Mouse (Mus musculus): ENCODE measurements around the gene Adgrl2.

The Adgrl2 gene

DNA sequence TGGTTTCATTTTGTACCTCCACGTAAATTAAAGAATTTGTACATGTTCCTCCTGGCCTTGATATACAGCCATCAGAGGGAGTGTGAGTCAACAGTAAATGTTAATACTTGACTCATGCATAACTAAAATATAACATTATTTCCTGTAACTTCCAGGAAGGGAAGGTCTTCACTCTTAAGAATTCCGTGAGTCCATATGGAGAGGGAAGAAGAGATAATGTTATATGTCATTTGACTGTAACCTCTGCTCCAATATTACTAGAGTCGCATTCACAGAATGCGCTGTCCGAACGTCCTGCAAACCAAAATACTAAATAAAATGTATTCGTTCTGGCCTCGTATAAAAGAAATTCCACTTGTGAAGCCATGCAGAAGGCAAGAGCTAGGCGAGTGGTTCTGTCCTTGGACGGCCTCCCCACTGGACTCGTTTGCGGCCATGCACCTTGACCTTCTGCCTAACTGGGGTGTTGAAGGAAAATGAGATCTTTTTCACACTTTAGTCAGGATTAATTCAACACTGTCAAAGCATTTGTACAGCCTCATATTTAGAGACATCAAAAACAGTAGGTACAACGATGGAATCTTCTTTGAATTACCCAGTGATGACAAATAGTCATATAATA is 68.3 kb downstream of the Adgrl2 start:
- in situ Hi-C loops (cut with MboI, MseI): no loop called here

DNA sequence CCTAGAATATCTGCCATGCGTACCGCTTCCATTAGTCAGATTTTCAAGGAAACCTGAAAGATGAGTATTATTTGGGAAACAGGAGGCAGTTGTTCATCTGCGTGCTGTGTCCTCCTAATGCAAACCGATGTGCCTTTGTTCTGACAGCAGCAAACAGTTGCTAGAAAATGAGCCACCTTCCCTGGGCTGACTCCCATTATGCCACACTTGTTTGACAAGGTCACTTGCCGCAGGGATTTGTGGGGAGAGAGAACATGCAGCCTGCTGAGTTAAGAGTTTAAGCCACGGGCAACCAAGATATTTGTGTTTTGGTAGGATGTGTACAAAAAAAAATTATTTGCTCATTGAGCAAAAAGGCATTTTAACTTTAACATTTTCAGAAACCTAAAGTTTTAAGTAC is 69.5 kb downstream of the Adgrl2 start:
- in situ Hi-C loops (cut with MboI, MseI): no loop called here

DNA sequence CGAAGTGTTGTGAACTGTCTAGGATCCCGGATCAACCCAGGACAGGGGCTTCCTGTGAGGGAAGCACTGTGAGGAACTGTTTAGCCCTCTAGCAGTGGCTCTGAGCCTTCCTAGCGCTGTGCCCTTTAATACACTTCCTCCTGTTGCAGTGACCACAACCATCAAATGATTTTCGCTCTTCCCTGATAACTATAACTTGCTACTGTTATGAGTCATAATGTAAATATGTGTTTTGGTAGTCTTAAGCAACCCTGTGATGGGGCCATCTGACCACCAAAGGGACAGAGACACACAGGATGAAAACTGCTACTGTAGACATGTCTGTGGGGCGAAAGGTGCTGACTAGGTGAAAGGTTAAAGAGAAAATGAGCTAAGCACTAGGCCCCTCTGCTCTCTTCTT is 71.9 kb downstream of the Adgrl2 start:
- in situ Hi-C loops (cut with MboI, MseI): no loop called here

DNA sequence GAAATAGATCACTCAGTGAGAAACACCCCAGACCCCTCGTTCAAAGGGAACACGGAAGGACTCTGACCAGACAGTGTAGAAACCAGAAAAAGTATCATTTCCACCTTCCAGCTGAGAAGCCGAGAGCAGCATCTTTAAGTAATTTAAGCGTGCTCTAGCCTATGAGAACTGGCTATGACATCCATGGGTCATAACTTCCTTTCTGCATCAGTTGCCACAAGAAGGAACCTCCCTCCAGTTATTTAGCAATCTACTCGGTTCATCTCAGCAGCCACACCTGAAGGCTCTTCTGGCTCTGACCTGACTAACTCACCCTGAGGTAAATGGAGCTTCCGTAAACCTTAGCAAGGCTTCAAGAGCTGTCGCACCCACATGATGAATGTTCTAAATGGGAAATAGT is 72.5 kb downstream of the Adgrl2 start:
- in situ Hi-C loops (cut with MboI, MseI): no loop called here

DNA sequence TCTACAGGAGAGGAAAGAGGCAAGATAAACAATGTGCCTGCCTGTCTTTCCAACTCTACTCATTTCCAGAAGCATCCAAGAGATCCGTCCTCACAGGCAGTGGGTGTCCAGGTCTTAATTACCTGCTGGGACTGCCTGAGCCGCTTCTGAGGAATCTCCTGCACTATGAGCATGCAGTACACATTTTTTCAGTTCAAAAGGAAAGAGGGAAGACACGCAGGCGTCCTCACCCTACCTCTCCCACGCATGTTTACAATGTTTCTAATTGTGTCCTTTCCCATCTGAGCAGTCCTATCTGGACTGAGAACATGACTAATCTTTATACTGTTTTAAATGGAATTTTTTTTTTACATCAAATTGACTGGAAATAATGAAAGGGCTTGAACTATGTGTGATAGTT is 74.1 kb downstream of the Adgrl2 start:
- in situ Hi-C loops (cut with MboI, MseI): no loop called here

DNA sequence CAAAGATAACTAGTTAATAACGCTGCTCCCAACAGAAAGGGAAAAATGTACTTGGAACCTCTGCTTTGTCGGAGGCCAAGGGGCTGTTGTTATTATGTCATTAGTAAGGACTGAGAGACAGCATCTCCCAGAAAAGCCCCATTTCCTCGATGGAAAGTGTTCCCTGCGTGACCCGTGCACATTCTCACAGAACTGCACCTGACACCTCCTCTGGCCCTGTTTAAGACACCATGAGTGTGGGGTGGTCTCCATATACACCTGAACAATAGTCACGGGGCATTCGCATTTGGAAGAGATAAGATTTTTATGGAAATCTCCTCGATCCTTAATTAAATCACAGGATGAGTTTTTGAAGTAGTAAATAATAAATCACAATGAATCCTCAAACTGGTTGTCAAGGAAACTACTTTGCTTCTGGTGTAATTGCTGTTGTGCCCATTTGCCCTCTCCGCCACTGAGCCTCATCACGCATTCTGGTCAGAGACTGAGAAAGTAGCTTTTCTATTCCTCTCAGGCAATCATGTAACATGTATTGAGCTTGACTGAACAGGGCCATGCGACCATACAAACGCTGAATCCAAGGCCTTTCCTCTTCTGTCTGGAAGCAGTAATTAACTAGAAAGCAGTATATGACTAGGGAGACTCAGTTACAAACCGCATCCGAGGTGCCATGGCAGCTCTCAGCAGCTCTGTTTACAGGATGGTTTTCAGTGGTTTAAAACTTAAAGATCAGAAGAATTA is 77.2 kb downstream of the Adgrl2 start:
- in situ Hi-C loops (cut with MboI, MseI): no loop called here

- in situ Hi-C loops (cut with MboI, MseI): no loop called here
Measured at GRCm38 (mm10) chr3:148912536-148912935, 77.8 kb downstream of the Adgrl2 start.

DNA sequence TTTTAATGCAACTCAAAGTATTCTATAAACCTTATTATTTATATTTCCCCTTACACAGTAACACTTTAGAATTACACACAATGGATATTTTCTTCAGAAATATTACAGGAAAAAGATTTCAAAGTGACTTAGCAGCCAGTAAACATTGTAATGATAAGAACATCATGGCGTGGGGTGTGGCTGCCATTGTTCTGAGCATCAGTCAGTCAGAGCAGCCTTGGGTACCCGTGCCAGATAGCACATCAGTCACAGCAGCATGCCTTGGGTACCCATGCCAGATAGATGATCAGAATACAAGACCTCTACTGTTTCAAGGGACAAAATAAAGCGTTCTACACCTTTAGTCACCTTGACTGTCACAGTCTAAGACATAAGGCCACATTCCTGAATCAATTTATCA is 82.5 kb downstream of the Adgrl2 start:
- in situ Hi-C loops (cut with MboI, MseI): no loop called here

GRCm38 (mm10) chr3:148907024-148907778 is 83.2 kb downstream of the Adgrl2 start:
- in situ Hi-C loops (cut with MboI, MseI): no loop called here

- in situ Hi-C loops (cut with MboI, MseI): no loop called here
Measured at GRCm38 (mm10) chr3:148905906-148906779, 84.2 kb downstream of the Adgrl2 start.

DNA sequence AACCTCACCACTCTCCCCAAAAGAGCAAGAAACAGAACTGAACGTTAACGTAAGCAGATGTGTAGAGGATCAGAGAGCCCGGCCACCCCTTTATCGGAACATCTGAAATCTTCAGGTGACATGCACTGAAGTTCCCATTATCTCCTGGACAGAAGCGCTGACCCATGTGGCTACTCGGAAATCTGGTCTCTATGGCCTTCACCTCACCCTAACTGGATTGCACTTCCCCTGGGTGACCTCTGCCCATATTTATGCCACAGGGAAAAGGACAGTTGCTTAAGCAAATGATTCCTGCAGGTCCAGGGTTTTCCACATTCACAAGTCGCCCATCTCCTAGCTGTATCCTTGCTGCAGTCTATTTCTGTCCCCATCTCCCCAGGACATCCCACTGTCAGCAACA is 84.9 kb downstream of the Adgrl2 start:
- in situ Hi-C loops (cut with MboI, MseI): no loop called here

GRCm38 (mm10) chr3:148899857-148900256 is 90.5 kb downstream of the Adgrl2 start:
- in situ Hi-C loops (cut with MboI, MseI): no loop called here

GRCm38 (mm10) chr3:148899416-148899815 is 90.9 kb downstream of the Adgrl2 start:
- in situ Hi-C loops (cut with MboI, MseI): no loop called here

GRCm38 (mm10) chr3:148898535-148899250 is 91.7 kb downstream of the Adgrl2 start:
- in situ Hi-C loops (cut with MboI, MseI): no loop called here

DNA sequence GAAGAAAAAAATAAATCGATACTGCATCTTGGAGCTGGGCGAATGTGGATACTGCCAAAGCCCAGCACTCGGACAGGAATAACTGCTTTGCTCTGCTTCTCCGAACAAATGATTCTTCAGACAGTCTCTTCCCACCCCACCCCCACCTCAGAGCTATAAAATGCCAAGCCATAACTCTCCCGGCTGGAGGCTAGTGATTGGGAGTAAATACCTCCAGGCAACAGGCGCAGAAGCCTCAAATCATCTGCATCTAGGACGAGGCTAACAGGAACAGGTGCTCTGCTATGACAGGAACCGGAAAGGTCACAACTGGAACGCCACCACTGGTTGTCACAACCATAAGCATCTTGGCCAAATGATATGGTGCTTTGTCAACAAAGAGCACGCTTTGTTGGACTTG is 94.1 kb downstream of the Adgrl2 start:
- in situ Hi-C loops (cut with MboI, MseI): no loop called here

- in situ Hi-C loops (cut with MboI, MseI): no loop called here
Measured at GRCm38 (mm10) chr3:148895396-148896109, 94.8 kb downstream of the Adgrl2 start.

DNA sequence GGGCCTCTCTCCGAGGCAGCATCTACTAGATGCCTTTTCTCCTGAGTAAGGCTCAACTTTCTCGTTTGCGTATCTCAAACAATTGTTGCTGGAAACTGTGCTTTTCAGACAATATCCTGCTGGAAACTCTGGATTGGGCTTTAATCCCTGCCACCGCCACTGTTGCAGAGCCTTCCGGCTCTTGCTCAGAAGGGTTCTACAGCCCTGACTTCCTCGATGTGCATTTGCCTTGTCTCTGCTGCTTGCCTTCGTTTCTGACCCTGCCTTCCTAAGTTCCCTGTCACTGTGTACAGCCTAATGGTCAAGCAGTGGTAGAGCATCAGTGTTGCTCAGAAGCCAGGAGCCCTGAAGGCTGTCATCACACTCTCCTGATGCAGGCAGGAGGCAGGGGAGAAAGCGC is 95.5 kb downstream of the Adgrl2 start:
- in situ Hi-C loops (cut with MboI, MseI): no loop called here

DNA sequence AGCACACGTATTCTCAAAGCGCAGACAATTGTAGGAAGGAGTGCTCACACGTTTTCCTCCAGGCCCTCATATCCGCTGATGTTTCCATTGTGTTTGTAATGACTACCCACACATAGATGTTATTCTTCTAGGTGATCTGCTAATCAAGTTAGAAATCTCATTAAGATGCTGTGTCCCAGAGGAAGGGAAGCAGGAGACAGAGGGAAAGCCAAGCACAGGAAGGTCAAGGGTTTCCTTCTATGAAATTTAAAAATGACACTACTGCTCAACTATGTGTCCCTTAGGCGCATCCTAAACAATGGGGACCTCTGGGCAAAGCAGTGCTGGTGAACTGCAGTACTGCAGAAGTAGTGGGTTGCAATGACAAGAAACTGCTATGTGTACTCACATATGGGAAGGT is 102.5 kb downstream of the Adgrl2 start:
- in situ Hi-C loops (cut with MboI, MseI): no loop called here

DNA sequence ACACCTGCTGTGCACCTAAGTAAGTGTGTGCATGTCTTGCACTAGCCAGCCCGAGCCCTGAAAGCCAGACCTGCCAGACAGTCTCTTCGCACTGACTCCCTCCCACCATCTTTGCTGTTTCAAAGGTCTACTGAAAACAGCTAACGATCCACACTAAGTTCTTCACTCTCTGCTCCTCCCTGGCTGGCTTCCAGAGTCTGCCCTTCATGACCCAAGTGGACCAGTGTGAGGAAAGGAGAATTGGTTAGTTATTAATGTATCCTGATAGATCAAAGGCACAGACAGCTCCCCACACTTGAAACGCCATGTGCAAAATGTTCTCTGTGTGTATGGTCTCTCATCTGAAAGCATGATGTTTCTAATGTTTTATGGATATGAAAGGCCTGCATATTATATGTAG is 103.4 kb downstream of the Adgrl2 start:
- in situ Hi-C loops (cut with MboI, MseI): no loop called here

- in situ Hi-C loops (cut with MboI, MseI): no loop called here
Measured at GRCm38 (mm10) chr3:148885980-148886668, 104.2 kb downstream of the Adgrl2 start.
